Mouse (Mus musculus): ENCODE data around the gene Lrrc27. TPM values are rescaled to one million over a fixed set of nuclear protein-coding genes. Genes with fewer than 3 reads are reported as not detected.

The Lrrc27 gene
- polyA plus RNA-seq, 1 experiment: 24.2 TPM

GRCm38 (mm10) chr7:139214160-139214559 is 1.4 kb downstream of the Lrrc27 start:
- no peak for DNase-seq (ENCODE audit: low read depth)

- DNase-seq (ENCODE audit: low read depth): no peak
These were observed 2.0 kb downstream of the Lrrc27 start for GRCm38 (mm10) chr7:139214596-139215340.

GRCm38 (mm10) chr7:139215516-139215915 is 2.7 kb downstream of the Lrrc27 start:
- no peak for DNase-seq (ENCODE audit: low read depth)

GRCm38 (mm10) chr7:139215946-139216345 is 3.2 kb downstream of the Lrrc27 start:
- DNase-seq (ENCODE audit: low read depth): no peak

- DNase-seq (ENCODE audit: low read depth): no peak
These were observed 3.7 kb downstream of the Lrrc27 start for GRCm38 (mm10) chr7:139216464-139216863.

- no peak for DNase-seq (ENCODE audit: low read depth)
These were observed 4.3 kb downstream of the Lrrc27 start for GRCm38 (mm10) chr7:139217046-139217445.

GRCm38 (mm10) chr7:139218641-139219415 is 6.0 kb downstream of the Lrrc27 start:
- no peak for DNase-seq (ENCODE audit: low read depth)

- DNase-seq (ENCODE audit: low read depth): no peak
These were observed 6.7 kb downstream of the Lrrc27 start for GRCm38 (mm10) chr7:139219486-139219885.

- DNase-seq (ENCODE audit: low read depth): no peak
These were observed 7.5 kb downstream of the Lrrc27 start for GRCm38 (mm10) chr7:139220303-139220702.

GRCm38 (mm10) chr7:139221072-139221471 is 8.3 kb downstream of the Lrrc27 start:
- DNase-seq (ENCODE audit: low read depth): no peak

- no peak for DNase-seq (ENCODE audit: low read depth)
These were observed 9.1 kb downstream of the Lrrc27 start for GRCm38 (mm10) chr7:139221856-139222255.

- DNase-seq (ENCODE audit: low read depth): no peak
These were observed 9.6 kb downstream of the Lrrc27 start for GRCm38 (mm10) chr7:139222341-139222740.

- no peak for DNase-seq (ENCODE audit: low read depth)
These were observed 11.3 kb downstream of the Lrrc27 start for GRCm38 (mm10) chr7:139224070-139224469.

- no peak for DNase-seq (ENCODE audit: low read depth)
These were observed 11.9 kb downstream of the Lrrc27 start for GRCm38 (mm10) chr7:139224725-139225124.

- no peak for DNase-seq (ENCODE audit: low read depth)
These were observed 13.6 kb downstream of the Lrrc27 start for GRCm38 (mm10) chr7:139226416-139226815.

GRCm38 (mm10) chr7:139228447-139229171 is 15.8 kb downstream of the Lrrc27 start:
- no peak for DNase-seq (ENCODE audit: low read depth)

- DNase-seq (ENCODE audit: low read depth): no peak
These were observed 17.0 kb downstream of the Lrrc27 start for GRCm38 (mm10) chr7:139229837-139230236.

GRCm38 (mm10) chr7:139230241-139230640 is 17.5 kb downstream of the Lrrc27 start:
- DNase-seq (ENCODE audit: low read depth): no peak

- DNase-seq (ENCODE audit: low read depth): no peak
These were observed 20.9 kb downstream of the Lrrc27 start for GRCm38 (mm10) chr7:139233714-139234113.

GRCm38 (mm10) chr7:139234426-139235188 is 21.8 kb downstream of the Lrrc27 start:
- no peak for DNase-seq (ENCODE audit: low read depth)

- DNase-seq (ENCODE audit: low read depth): no peak
These were observed 23.0 kb downstream of the Lrrc27 start for GRCm38 (mm10) chr7:139235651-139236358.
